ENCODE assay signal across 8 mouse cellular contexts in the genomic region with DNA sequence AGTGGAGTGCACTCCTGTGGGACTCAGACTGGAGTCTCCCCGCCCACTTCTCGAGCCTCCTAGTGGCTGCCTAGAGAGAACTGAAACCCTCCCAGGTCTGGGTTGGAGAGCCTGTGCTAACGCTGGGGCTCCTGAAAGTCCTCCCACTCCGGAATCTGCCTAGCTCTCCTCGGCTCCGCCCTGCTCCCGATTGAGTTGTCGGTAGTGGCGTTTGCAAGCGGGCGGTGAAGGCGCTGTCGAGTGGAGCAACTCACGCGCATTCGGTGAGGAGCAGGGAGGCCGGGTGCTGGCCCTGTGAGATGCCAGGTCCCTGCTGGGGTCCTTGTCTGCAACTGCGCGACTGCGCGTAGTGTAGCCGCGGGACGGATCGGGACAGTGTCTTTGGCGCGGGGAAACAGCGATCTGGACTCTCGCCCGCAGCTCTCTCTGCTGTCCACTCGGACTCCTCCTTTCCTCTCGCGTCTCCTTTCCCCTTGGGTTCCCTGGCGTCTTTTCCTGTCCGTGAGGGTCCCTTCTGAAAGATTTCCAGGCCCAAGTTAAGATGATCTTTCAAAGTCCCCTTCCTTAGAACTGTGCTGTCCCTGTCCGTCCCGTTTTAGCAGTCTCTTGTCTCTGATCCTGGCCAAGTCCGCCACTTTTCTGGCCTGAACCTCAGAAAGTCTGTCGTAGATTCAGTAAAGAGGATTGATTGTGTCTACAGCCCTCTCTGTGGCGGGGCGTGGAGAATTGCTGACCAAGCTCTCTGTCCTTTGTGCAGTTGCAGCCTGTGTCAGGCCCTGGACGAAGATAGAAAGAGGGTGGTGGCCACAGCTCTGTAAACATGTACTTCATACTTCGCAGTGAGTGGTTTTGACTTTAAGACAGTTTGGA. TPM values are rescaled to one million over a fixed set of nuclear protein-coding genes. Genes with fewer than 3 reads are reported as not detected.
A peak's percentile ranks its signal among the peaks of the same experiment; 100 is the strongest.
DNase-seq lines count a peak whose midpoint lies in the region; ATAC-seq and TF ChIP-seq lines count a peak whose summit lies in the region.

No protein-coding gene starts in this region.

- H3K36me3 ChIP-seq in hindbrain, embryonic 10.5 days = no peaks in the 10 kb centered on the region
- no peaks in the 10 kb centered on the region for H3K36me3 ChIP-seq in lung, postnatal 0 days (ENCODE audit: insufficient read depth, low read length)

- WGBS in hindbrain, embryonic 10.5 days = under 1% methylated on average over 43 of the region's 43 CpGs
- under 1% methylated on average over 43 of the region's 43 CpGs for WGBS in lung, postnatal 0 days

- DNase-seq in Patski (ENCODE audit: low read depth, low spot score) = peak; percentile 33
- DNase-seq in cerebellum, postnatal 10 days = peak; percentile 78 to 82
- peak; percentile 28 to 67 for DNase-seq in frontal cortex, adult 2 months (ENCODE audit: extremely low spot score in 1 of 2, low spot score in 1 of 2)
- DNase-seq in hindbrain, embryonic 10.5 days (ENCODE audit: low spot score) = peak; percentile 86
- DNase-seq in layer of hippocampus, postnatal 10 days (ENCODE audit: low spot score in 2 of 2) = peak; percentile 60 to 67
- DNase-seq in lung, postnatal 0 days (ENCODE audit: low spot score) = peak; percentile 98
- peak; percentile 46 for DNase-seq in ovary, postnatal 10 days (ENCODE audit: low spot score)
- DNase-seq in thymus, postnatal 0 days (ENCODE audit: low spot score) = peak; percentile 71

- peaks cover 11% of the 10 kb centered on the region; the same call in 1 of the 2 replicates for H3K4me1 ChIP-seq in hindbrain, embryonic 10.5 days (replicated peaks)
- no peaks in the 10 kb centered on the region; the same call in 1 of the 2 replicates for H3K4me1 ChIP-seq in lung, postnatal 0 days (ENCODE audit: insufficient read depth, low read depth, low read length)

- POLR2A ChIA-PET in Patski (lab: Charles Lee) = interaction anchor here (0.9 kb wide), 1 partner anchor 8 kb away, joined by 3 read pairs; no protein-coding TSS in a partner anchor

- H3K27ac ChIP-seq in hindbrain, embryonic 10.5 days = peak overlapping the region; percentile 94
- peak overlapping the region; percentile 98 for H3K27ac ChIP-seq in lung, postnatal 0 days (ENCODE audit: low read length)

- TF ChIP-seq CTCF in Patski (IDR thresholded peaks at IDR 0.05) = peak; percentile 48
- TF ChIP-seq CTCF in lung, postnatal 0 days (IDR thresholded peaks at IDR 0.05) = peak; percentile 74

- peak overlapping the region; percentile 58 for H3K4me2 ChIP-seq in lung, postnatal 0 days (replicated peaks; ENCODE audit: low read depth, low read length)

- in situ Hi-C loops in Patski (cut with MboI; ENCODE audit: low pct_unique_long_range_greater_than_20kb) = no loop called here

- peak overlapping the region; percentile 69 for H3K4me3 ChIP-seq in hindbrain, embryonic 10.5 days
- peak overlapping the region; percentile 61 for H3K4me3 ChIP-seq in lung, postnatal 0 days (ENCODE audit: low read depth, low read length)

- H3K27me3 ChIP-seq in Patski = no peaks in the 10 kb centered on the region
- H3K27me3 ChIP-seq in hindbrain, embryonic 10.5 days (ENCODE audit: insufficient read depth, poor library complexity, severe bottlenecking) = no peaks in the 10 kb centered on the region
- H3K27me3 ChIP-seq in lung, postnatal 0 days (replicated peaks; ENCODE audit: insufficient read depth, low read length) = no peaks in the 10 kb centered on the region

- TF ChIP-seq EP300 in lung, postnatal 0 days (IDR thresholded peaks at IDR 0.05) = 0 out of 2 replicates have a peak, but pooled peaks have one; percentile 5

- H3K9ac ChIP-seq in lung, postnatal 0 days (replicated peaks; ENCODE audit: low read depth) = peak overlapping the region; percentile 77

- CTCF ChIA-PET in Patski (lab: Charles Lee) = interaction anchor here (1.0 kb wide), 1 partner anchor 9 kb away, joined by 3 read pairs; no protein-coding TSS in a partner anchor

- peak; percentile 99 for ATAC-seq in Patski
- peak; percentile 98 for ATAC-seq in lung, postnatal 0 days

- H3K9me3 ChIP-seq in hindbrain, embryonic 10.5 days = no peaks in the 10 kb centered on the region
- H3K9me3 ChIP-seq in lung, postnatal 0 days (ENCODE audit: low read length) = no peaks in the 10 kb centered on the region

RNA-seq across cellular contexts. Expression of a gene that starts 26.9 kb away (rescaled TPM):
- polyA plus RNA-seq in Patski (2021) = 1.5 TPM
- polyA plus RNA-seq in frontal cortex, adult 2 months (2012; rRNA removed) = 2.2 and 2.5 TPM in 2 replicates
- 2.2 and 2.4 TPM in 2 replicates for polyA plus RNA-seq in hindbrain, embryonic 10.5 days (2016; fragmentation: Nextera tagmentation; extraction: Ambion mirVana)
- total RNA-seq in layer of hippocampus, postnatal 10 days (2021) = 1 to 10 TPM; 3.7 to 4.2 TPM
- 0.81 and 0.91 TPM in 2 replicates for polyA plus RNA-seq in lung, postnatal 0 days (2015; fragmentation: Nextera tagmentation; extraction: Ambion mirVana)
- polyA plus RNA-seq in thymus, postnatal 0 days (2015; fragmentation: Nextera tagmentation; extraction: Ambion mirVana) = 0.34 and 0.40 TPM in 2 replicates

Comparison
In these comparisons a context has a peak if more than half of its experiments do, and no peak if none do; other contexts are left out.
1. Peak in every context shown above with its lines: DNase-seq, ATAC-seq, H3K4me3 ChIP-seq and H3K27ac ChIP-seq.
2. DNase-seq: peak in every context shown above with its lines; median percentile 98 in lung, postnatal 0 days; 86 in hindbrain, embryonic 10.5 days; 80 in cerebellum, postnatal 10 days; 71 in thymus, postnatal 0 days; 64 in layer of hippocampus, postnatal 10 days; 48 in frontal cortex, adult 2 months; 46 in ovary, postnatal 10 days; 33 in Patski.